Mouse (Mus musculus): ENCODE results near the gene Fam71b.

The Fam71b gene

DNA sequence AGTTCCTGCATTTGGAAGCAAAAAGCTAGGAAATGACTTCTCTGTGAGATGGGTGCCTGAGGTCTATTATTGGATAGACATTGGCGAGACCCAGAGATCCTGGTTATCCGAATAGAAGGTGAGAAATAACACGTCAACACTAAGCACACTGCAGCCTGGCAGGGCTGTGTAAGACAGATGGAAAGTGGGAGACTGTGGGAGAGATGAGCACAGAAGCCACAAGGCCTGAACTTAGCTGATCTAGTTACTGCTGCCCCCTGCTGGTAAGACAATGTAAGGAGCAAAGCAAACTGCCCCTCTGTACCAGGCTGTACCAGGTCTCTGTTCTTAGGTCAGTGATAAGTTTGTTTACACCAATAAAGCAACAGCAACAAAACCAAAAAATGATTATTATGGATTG, 34.8 kb downstream of the Fam71b start:
- DNase-seq (ENCODE audit: low spot score): peak; percentile 58

DNA sequence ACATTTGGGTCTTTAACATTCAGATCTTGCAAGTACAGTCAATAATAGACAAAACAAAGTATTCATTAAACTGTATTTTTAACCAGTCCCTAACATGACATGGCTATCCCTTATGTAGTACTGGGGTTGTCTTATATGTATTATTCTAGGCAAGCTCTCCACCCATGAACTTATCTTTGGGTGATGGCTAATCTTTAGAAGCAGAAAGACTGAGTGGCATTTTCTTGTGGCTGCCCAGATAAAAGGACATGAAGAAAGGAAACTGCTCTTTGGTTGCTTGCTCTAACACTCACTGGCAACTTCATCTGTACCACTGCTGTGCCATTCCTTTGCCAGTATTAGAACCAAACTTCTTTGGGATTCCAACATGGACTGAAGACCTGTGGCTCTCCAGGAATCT, 39.0 kb downstream of the Fam71b start:
- no peak for DNase-seq (ENCODE audit: low spot score)

DNA sequence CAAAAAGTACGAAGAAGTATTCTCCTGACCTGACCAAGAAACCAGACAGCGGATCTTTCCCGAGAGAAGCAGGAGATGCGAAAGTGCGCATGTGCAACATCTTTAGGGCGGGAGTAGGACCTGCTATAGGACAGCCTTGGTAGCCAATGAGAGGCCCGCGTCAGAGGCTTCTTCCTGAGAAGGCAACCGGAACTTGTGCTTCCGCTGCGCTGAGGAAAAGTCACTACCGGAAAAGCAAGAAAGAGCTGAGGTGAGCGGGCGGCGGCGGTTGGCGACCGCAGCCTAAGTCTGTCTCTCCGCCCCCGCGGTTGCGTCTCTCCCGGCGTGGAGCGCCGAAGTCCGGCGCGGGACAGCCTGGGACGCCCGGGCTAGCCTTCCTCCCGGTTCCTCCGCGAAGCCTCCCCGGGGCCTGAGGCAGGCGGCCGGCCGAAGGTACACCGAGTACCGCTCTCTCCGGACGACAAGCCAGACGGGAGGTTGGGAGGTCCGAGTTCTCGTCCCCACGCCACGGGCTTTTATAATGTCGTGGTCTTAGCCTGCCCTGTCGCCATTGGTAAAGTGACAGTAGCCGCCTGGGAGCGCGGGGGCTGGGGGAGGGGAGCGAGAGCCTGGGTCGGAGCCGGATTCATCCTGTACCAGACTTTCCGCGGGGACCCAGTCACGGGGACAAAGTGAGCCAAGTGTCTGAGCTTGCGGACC, 40.5 kb downstream of the Fam71b start, which contains the start of gene Med7:
Gene Med7 (plus strand): TSS at position 166 of the 699 bp plus-strand sequence.
- peak; percentile 97 for DNase-seq (ENCODE audit: low spot score)

- DNase-seq (ENCODE audit: low spot score): peak; percentile 14
Measured at GRCm38 (mm10) chr11:46437459-46438000, 41.2 kb downstream of the Fam71b start.

- DNase-seq (ENCODE audit: low spot score): no peak
Measured at GRCm38 (mm10) chr11:46439005-46439543, 42.7 kb downstream of the Fam71b start.

DNA sequence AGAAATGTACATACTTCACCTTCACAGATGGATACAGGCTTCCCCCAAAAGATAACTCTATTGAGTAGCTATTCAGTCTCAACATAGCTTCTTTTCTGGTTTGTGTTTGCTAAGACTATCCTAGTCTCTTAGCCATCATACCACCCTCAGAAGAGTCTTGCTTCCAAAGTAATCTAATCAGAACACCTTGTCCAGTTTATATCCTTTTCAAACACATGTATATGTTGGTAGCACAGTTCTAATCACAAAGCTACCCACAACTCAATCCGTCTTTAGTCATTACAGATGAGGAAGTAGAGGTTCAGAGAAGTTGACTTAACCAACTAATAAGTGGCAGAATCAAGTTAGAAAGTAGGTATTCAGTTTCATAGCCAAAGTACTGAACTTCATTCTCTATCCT, 45.4 kb downstream of the Fam71b start:
- no peak for DNase-seq (ENCODE audit: low spot score)

DNA sequence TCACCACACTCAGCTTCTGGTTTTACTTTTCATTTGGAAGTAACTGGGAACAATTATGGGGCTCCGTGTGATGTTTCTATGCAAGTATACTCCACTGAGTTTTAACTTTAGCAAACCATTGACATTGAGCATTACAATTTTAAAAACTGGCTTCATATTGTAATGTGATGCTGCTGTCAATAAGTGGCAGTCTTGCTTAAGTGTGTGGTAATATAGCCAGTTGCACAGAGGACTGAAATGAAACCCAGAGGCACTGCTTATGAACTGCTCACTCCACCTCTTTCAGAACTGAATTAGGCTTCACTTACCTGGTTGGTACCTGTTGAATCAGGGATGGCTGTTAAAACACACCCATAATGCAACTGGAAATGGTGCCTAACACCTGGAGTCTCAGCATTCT, 46.8 kb downstream of the Fam71b start:
- DNase-seq (ENCODE audit: low spot score): no peak

- no peak for DNase-seq (ENCODE audit: low spot score)
Measured at GRCm38 (mm10) chr11:46443979-46444378, 47.6 kb downstream of the Fam71b start.

DNA sequence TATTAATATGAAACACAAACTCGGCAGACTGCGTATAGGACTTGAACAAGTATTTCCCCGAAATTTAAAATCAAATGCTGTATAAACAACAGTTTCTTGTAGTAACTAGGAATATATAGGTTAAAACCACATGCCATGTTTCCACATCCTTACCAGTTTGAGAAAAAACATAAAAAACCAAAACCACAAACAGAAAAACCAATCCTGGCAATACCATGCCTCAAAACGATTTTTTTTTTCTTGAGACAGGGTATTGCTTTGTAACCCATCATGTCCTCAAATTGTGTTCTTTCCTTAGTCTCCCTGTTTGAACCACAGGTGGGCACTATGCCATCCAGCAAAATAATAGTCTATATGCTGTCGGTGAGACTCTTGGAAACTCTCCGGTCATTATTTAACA, 49.8 kb downstream of the Fam71b start:
- no peak for DNase-seq (ENCODE audit: low spot score)

DNA sequence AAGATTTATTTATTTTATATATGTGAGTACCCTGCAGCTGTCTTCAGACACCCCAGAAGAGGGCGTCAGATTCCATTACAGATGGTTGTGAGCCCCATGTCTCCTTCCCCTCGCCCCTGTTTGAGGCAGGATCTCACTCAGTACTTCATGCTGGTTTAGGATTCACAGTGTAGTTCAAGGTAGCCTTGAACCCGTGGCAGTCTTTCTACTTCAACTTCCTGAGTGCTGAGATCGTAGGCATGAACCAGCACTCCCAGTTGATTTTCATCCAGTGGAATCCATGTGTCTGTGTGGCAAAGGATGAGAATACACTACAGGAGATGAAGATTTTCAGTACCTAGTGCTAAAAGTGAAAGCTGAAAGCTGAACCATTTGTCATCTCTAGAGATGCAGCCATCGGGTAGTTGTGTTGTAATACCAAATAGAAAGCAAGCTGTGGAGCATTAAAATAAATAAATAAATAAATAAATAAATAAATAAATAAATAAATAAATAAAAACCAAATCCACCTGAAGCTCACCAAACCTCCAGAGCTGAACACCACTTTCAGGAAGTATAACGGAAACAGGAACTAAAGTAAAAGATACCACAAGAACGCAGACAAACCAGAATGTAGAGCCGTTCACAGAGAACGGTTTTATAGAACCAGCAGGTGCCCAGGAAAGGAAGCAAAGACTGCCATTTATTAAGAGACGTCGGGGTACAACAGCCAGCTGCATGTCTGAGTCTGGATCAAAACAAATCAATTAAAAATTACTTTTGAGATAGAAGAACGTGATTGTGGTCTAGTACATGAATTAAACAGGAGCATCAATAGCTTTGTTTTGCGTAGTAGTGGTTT, 51.5 kb downstream of the Fam71b start:
- no peak for DNase-seq (ENCODE audit: low spot score)

- no peak for DNase-seq (ENCODE audit: low spot score)
Measured at GRCm38 (mm10) chr11:46449461-46450080, 53.2 kb downstream of the Fam71b start.

- no peak for DNase-seq (ENCODE audit: low spot score)
Measured at GRCm38 (mm10) chr11:46454453-46455045, 58.2 kb downstream of the Fam71b start, which contains the start of gene Havcr2. Gene Havcr2, plus strand, starts transcription at chr11:46454935.
